ENCODE assay signal across 9 mouse cellular contexts in the genomic region with DNA sequence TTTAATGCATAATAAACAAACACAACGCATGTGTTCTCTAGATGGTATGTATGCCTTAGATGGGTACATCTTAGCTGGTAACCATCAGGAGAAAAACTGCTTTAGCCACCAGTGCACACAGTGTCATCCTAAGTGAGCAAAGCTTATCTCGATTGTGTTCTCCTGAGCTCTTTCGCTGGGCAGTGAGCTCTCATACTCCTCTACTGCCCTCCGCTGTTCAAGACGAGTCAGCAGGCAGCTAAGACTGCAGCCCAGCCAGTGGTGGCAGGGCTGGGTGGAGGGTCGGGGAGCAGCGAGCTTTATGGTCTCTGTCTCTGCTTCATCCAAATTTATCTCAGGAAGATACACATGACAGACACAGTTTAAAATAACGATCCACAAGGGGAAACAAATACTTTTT.
A peak's percentile ranks its signal among the peaks of the same experiment; 100 is the strongest.
DNase-seq lines count a peak whose midpoint lies in the region; ATAC-seq and TF ChIP-seq lines count a peak whose summit lies in the region.
"Had no signal": no experiment of that assay in that cellular context is flagged by ENCODE, and none has a peak within 500 bp of the region (broad histone marks: within the 10 kb centered on the region; RNA-seq: fewer than 3 reads in every experiment).

No protein-coding gene starts in this region.

- 45% methylated on average over 8 of the region's 8 CpGs for WGBS in forebrain, embryonic 14.5 days
- WGBS in forebrain, embryonic 16.5 days = 41% methylated on average over 8 of the region's 8 CpGs
- WGBS in lung, adult 2 months = 42% methylated on average over 8 of the region's 8 CpGs

- no peaks in the 10 kb centered on the region for H3K9me3 ChIP-seq in forebrain, embryonic 14.5 days (replicated peaks; ENCODE audit: control insufficient read depth, low read length)
- H3K9me3 ChIP-seq in forebrain, embryonic 16.5 days (ENCODE audit: control insufficient read depth, low read length) = no peaks in the 10 kb centered on the region
- H3K9me3 ChIP-seq: hindbrain, embryonic 15.5 days had no signal

- no peak for ATAC-seq in forebrain, embryonic 14.5 days
- ATAC-seq in forebrain, embryonic 16.5 days = no peak

- H3K4me1 ChIP-seq in forebrain, embryonic 14.5 days (ENCODE audit: control insufficient read depth, insufficient read depth, low read length) = no peaks in the 10 kb centered on the region
- no peaks in the 10 kb centered on the region for H3K4me1 ChIP-seq in forebrain, embryonic 16.5 days (replicated peaks; ENCODE audit: control insufficient read depth, insufficient read depth, low read length)
- H3K4me1 ChIP-seq in lung, adult 2 months (ENCODE audit: control insufficient read depth, insufficient read depth, low read length) = peaks cover 5% of the 10 kb centered on the region; the same call in 1 of the 2 replicates
- H3K4me1 ChIP-seq: hindbrain, embryonic 15.5 days had no signal

- no peaks in the 10 kb centered on the region for H3K27me3 ChIP-seq in forebrain, embryonic 14.5 days (replicated peaks; ENCODE audit: control insufficient read depth, insufficient read depth, low read length)
- H3K27me3 ChIP-seq in forebrain, embryonic 16.5 days (replicated peaks; ENCODE audit: control insufficient read depth, insufficient read depth, low read length) = no peaks in the 10 kb centered on the region

- no peak overlapping the region for H3K4me2 ChIP-seq in forebrain, embryonic 14.5 days (ENCODE audit: low read length)
- H3K4me2 ChIP-seq in forebrain, embryonic 16.5 days (ENCODE audit: low read length) = no peak overlapping the region
- H3K4me2 ChIP-seq: hindbrain, embryonic 15.5 days had no signal

- peak; percentile 59 for DNase-seq in forebrain, embryonic 14.5 days (ENCODE audit: low spot score)
- no peak for DNase-seq in lung, adult 2 months
- no peak for DNase-seq in lung, adult 18-20 months
- DNase-seq in ZHBTc4 (ENCODE audit: low read depth, low spot score) = peak; percentile 57
- peak; percentile 59 to 64 for DNase-seq in kidney, postnatal 36 days
- DNase-seq in retina, postnatal 7 days (ENCODE audit: low read depth, low spot score) = peak; percentile 21
- no peak for DNase-seq in spleen, adult 12 weeks (ENCODE audit: low spot score)

- H3K36me3 ChIP-seq in forebrain, embryonic 14.5 days (ENCODE audit: control insufficient read depth, insufficient read depth, low read length) = no peaks in the 10 kb centered on the region
- no peaks in the 10 kb centered on the region for H3K36me3 ChIP-seq in forebrain, embryonic 16.5 days (ENCODE audit: control insufficient read depth, insufficient read depth)
- H3K36me3 ChIP-seq: hindbrain, embryonic 15.5 days had no signal

- TF ChIP-seq CTCF in lung, adult 2 months (IDR thresholded peaks at IDR 0.05; ENCODE audit: insufficient read depth, low read length) = peak; percentile 62; the same call in 1 of the 2 replicates

- no peak overlapping the region for H3K4me3 ChIP-seq in forebrain, embryonic 14.5 days (ENCODE audit: low read depth, low read length)
- no peak overlapping the region for H3K4me3 ChIP-seq in forebrain, embryonic 16.5 days (replicated peaks; ENCODE audit: low read length)
- no peak overlapping the region for H3K4me3 ChIP-seq in lung, adult 2 months (replicated peaks; ENCODE audit: extremely low read depth, low read depth, low read length)
- H3K4me3 ChIP-seq: hindbrain, embryonic 15.5 days had no signal

- no peak for TF ChIP-seq POLR2A in lung, adult 2 months (IDR thresholded peaks at IDR 0.05; ENCODE audit: borderline replicate concordance, extremely low read depth, low read depth, low read length)

- H3K27ac ChIP-seq in forebrain, embryonic 14.5 days (ENCODE audit: low read depth, low read length) = no peak overlapping the region
- no peak overlapping the region for H3K27ac ChIP-seq in forebrain, embryonic 16.5 days (ENCODE audit: low read length)
- H3K27ac ChIP-seq: hindbrain, embryonic 15.5 days had no signal

- H3K9ac ChIP-seq in forebrain, embryonic 14.5 days (ENCODE audit: low read length) = no peak overlapping the region
- H3K9ac ChIP-seq in forebrain, embryonic 16.5 days (replicated peaks; ENCODE audit: low read depth, low read length) = no peak overlapping the region
- H3K9ac ChIP-seq: hindbrain, embryonic 15.5 days had no signal

Comparison
In these comparisons a context has a peak if more than half of its experiments do, and no peak if none do; other contexts are left out.
1. DNase-seq: peak in forebrain, embryonic 14.5 days (single experiment), ZHBTc4 (single experiment), kidney, postnatal 36 days (2 of 2) and retina, postnatal 7 days (single experiment); none in lung, adult 2 months (single experiment), lung, adult 18-20 months (0 of 2) and spleen, adult 12 weeks (single experiment).